Mouse (Mus musculus): ENCODE results near the gene Ada. TPM values are rescaled to one million over a fixed set of nuclear protein-coding genes. Genes with fewer than 3 reads are reported as not detected.

The Ada gene
- total RNA-seq (2014; fragmentation: Nextera tagmentation) (0.87 TPM in 1 of 2 replicates, not detected in the other), total RNA-seq (2017) (0.17 and 0.22 TPM in 2 replicates), polyA plus RNA-seq (2012) (0.37 and 0.39 TPM in 2 replicates)

GRCm38 (mm10) chr2:163749647-163750611 is at the start of gene Ada:
TSS of gene Ada (minus strand) at chr2:163750239.
- Histone ChIP-seq H3K36me3 (replicated peaks) (no peaks in the 10 kb centered on the region), H3K9me3 (replicated peaks) (no peaks in the 10 kb centered on the region), H3K27me3 (ENCODE audit: insufficient read depth, low read length) (peaks cover 68% of the 10 kb centered on the region), H3K4me3 (ENCODE audit: low read depth, low read length) (peak within 1 kb of the TSS; percentile 67; the same call in 1 of the 2 replicates), H3K4me1 (ENCODE audit: insufficient read depth, low read depth, low read length) (peaks cover 11% of the 10 kb centered on the region)
- DNase-seq (ENCODE audit: low spot score), result peak; percentile 33
- ATAC-seq (ENCODE audit: extremely low read depth, insufficient number of reproducible peaks, low FRiP score, poor library complexity, severe bottlenecking), result peak; percentile 54; the same call in 1 of the 2 replicates
- TF ChIP-seq CTCF (IDR thresholded peaks at IDR 0.05; ENCODE audit: low read depth, low read length), result no peak

- Histone ChIP-seq H3K9me3 (replicated peaks) (no peaks in the 10 kb centered on the region), H3K27me3 (ENCODE audit: insufficient read depth, low read length) (peaks cover 3% of the 10 kb centered on the region), H3K4me1 (ENCODE audit: insufficient read depth, low read depth, low read length) (no peaks in the 10 kb centered on the region), H3K36me3 (replicated peaks) (no peaks in the 10 kb centered on the region), H3K4me3 (ENCODE audit: low read depth, low read length) (no peak overlapping the region)
- ATAC-seq (ENCODE audit: extremely low read depth, insufficient number of reproducible peaks, low FRiP score, poor library complexity, severe bottlenecking) (no peak), DNase-seq (ENCODE audit: low spot score) (no peak)
- TF ChIP-seq GATA1 (IDR thresholded peaks at IDR 0.05; ENCODE audit: borderline replicate concordance, low read length) (no peak), CTCF (IDR thresholded peaks at IDR 0.05; ENCODE audit: low read depth, low read length) (no peak), POLR2AphosphoS5 (IDR thresholded peaks at IDR 0.05; ENCODE audit: insufficient replicate concordance, low read depth, low read length) (no peak), GATA2 (IDR thresholded peaks at IDR 0.05; ENCODE audit: borderline replicate concordance, low read depth, low read length) (no peak), TAL1 (conservative IDR thresholded peaks at IDR 0.05; ENCODE audit: low read depth, low read length) (no peak)
Observed at GRCm38 (mm10) chr2:163798411-163798810, 48.4 kb upstream of the Ada start.

- TF ChIP-seq POLR2AphosphoS5 (IDR thresholded peaks at IDR 0.05; ENCODE audit: insufficient replicate concordance, low read depth, low read length) (no peak), CTCF (IDR thresholded peaks at IDR 0.05; ENCODE audit: low read depth, low read length) (no peak), GATA2 (IDR thresholded peaks at IDR 0.05; ENCODE audit: borderline replicate concordance, low read depth, low read length) (no peak), GATA1 (IDR thresholded peaks at IDR 0.05; ENCODE audit: borderline replicate concordance, low read length) (no peak), TAL1 (conservative IDR thresholded peaks at IDR 0.05; ENCODE audit: low read depth, low read length) (no peak)
- H3K36me3 ChIP-seq (replicated peaks), result no peaks in the 10 kb centered on the region
- peaks cover 5% of the 10 kb centered on the region for H3K27me3 ChIP-seq (ENCODE audit: insufficient read depth, low read length)
- H3K4me3 ChIP-seq (ENCODE audit: low read depth, low read length), result no peak overlapping the region
- no peaks in the 10 kb centered on the region for H3K4me1 ChIP-seq (ENCODE audit: insufficient read depth, low read depth, low read length)
- H3K9me3 ChIP-seq (replicated peaks), result no peaks in the 10 kb centered on the region
- ATAC-seq (ENCODE audit: extremely low read depth, insufficient number of reproducible peaks, low FRiP score, poor library complexity, severe bottlenecking), result no peak
- peak; percentile 10 for DNase-seq (ENCODE audit: low spot score)
Observed at GRCm38 (mm10) chr2:163788484-163788883, 38.4 kb upstream of the Ada start.

GRCm38 (mm10) chr2:163787709-163788108 is 37.7 kb upstream of the Ada start:
- no peaks in the 10 kb centered on the region for H3K36me3 ChIP-seq (replicated peaks)
- no peaks in the 10 kb centered on the region for H3K9me3 ChIP-seq (replicated peaks)
- TF ChIP-seq POLR2AphosphoS5 (IDR thresholded peaks at IDR 0.05; ENCODE audit: insufficient replicate concordance, low read depth, low read length) (no peak), CTCF (IDR thresholded peaks at IDR 0.05; ENCODE audit: low read depth, low read length) (peak; percentile 64)
- peaks cover 5% of the 10 kb centered on the region for H3K27me3 ChIP-seq (ENCODE audit: insufficient read depth, low read length)
- no peak overlapping the region for H3K4me3 ChIP-seq (ENCODE audit: low read depth, low read length)
- peak; percentile 22; the same call in 1 of the 2 replicates for ATAC-seq (ENCODE audit: extremely low read depth, insufficient number of reproducible peaks, low FRiP score, poor library complexity, severe bottlenecking)
- peak; percentile 66 for DNase-seq (ENCODE audit: low spot score)
- no peaks in the 10 kb centered on the region for H3K4me1 ChIP-seq (ENCODE audit: insufficient read depth, low read depth, low read length)

DNA sequence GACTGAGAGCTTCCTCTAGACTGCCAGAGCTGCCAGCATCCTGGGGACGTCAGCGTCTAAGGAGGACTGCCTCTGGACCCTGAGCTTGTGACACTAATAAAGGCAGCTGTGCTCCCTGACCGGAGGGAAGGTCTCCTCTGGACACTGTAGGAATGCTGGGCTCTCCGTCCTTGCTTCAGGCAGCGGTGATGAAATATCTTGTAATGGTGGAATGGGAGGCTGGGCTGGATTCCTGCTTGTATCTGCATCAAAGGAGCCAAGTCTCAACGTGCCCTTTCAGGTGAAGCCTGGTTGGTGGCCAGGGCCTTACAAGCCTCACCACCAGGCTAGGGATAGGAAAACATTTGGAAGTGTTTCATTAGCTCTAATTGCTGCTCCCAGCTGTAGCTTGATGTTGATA is 37.0 kb upstream of the Ada start:
- H3K36me3 ChIP-seq (replicated peaks), result no peaks in the 10 kb centered on the region
- no peak overlapping the region for H3K4me3 ChIP-seq (ENCODE audit: low read depth, low read length)
- no peaks in the 10 kb centered on the region for H3K9me3 ChIP-seq (replicated peaks)
- H3K4me1 ChIP-seq (ENCODE audit: insufficient read depth, low read depth, low read length), result no peaks in the 10 kb centered on the region
- ATAC-seq (ENCODE audit: extremely low read depth, insufficient number of reproducible peaks, low FRiP score, poor library complexity, severe bottlenecking) (no peak), DNase-seq (ENCODE audit: low spot score) (no peak)
- H3K27me3 ChIP-seq (ENCODE audit: insufficient read depth, low read length), result peaks cover 5% of the 10 kb centered on the region
- TF ChIP-seq GATA1 (IDR thresholded peaks at IDR 0.05; ENCODE audit: borderline replicate concordance, low read length) (no peak), CTCF (IDR thresholded peaks at IDR 0.05; ENCODE audit: low read depth, low read length) (no peak), POLR2AphosphoS5 (IDR thresholded peaks at IDR 0.05; ENCODE audit: insufficient replicate concordance, low read depth, low read length) (no peak), TAL1 (conservative IDR thresholded peaks at IDR 0.05; ENCODE audit: low read depth, low read length) (no peak), GATA2 (IDR thresholded peaks at IDR 0.05; ENCODE audit: borderline replicate concordance, low read depth, low read length) (no peak)

DNA sequence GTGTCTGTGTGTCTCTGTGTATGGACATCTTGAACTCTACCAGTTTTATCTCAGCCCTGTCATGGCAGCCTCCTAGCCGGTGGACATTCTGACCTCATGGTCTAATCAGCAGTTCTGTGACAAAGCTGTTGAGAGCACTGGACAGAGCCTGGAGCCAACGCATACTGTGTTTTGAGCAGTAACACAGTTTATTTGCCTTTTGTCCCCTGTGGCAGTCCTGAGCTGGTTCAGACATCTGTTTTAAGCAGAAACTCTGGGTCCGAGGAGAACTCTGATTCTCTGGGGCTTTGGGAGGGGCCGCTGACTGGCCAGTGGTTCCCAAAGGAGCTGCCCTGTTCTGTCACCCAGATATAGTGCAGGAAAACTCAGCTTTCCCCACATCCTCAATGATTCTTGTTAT is 33.9 kb upstream of the Ada start:
- TF ChIP-seq GATA2 (IDR thresholded peaks at IDR 0.05; ENCODE audit: borderline replicate concordance, low read depth, low read length) (no peak), TAL1 (conservative IDR thresholded peaks at IDR 0.05; ENCODE audit: low read depth, low read length) (no peak), POLR2AphosphoS5 (IDR thresholded peaks at IDR 0.05; ENCODE audit: insufficient replicate concordance, low read depth, low read length) (no peak), GATA1 (IDR thresholded peaks at IDR 0.05; ENCODE audit: borderline replicate concordance, low read length) (no peak), CTCF (IDR thresholded peaks at IDR 0.05; ENCODE audit: low read depth, low read length) (no peak)
- H3K4me1 ChIP-seq (ENCODE audit: insufficient read depth, low read depth, low read length), result no peaks in the 10 kb centered on the region
- H3K27me3 ChIP-seq (ENCODE audit: insufficient read depth, low read length), result peaks cover 5% of the 10 kb centered on the region
- H3K4me3 ChIP-seq (ENCODE audit: low read depth, low read length), result no peak overlapping the region
- DNase-seq (ENCODE audit: low spot score) (no peak), ATAC-seq (ENCODE audit: extremely low read depth, insufficient number of reproducible peaks, low FRiP score, poor library complexity, severe bottlenecking) (no peak)
- no peaks in the 10 kb centered on the region for H3K36me3 ChIP-seq (replicated peaks)
- no peaks in the 10 kb centered on the region for H3K9me3 ChIP-seq (replicated peaks)
